Mouse (Mus musculus) liver, embryonic 16.5 days (tissue): ENCODE measurements around the gene Cartpt. TPM values are rescaled to one million over a fixed set of nuclear protein-coding genes. Genes with fewer than 3 reads are reported as not detected.
"Not testable (repeated sequence)": the region's sequence is repeated elsewhere in the genome, so short reads cannot be mapped to it uniquely, and the experiment has no call there.

Source experiments
- ATAC-seq: fragments of 200-750 bp; cut with Nextera tagmentation; 2 replicates; pipeline ENCODE4 v1.8.0; 2017; ENCODE audit warnings: low read depth, mild to moderate bottlenecking, moderate number of reproducible peaks, moderate library complexity
- H3K27ac ChIP-seq: fragments of 300-500 bp; sonication (generic); 2 replicates; pipeline ENCODE4 v1.5.1; 2014; ENCODE audit warnings: mild to moderate bottlenecking, low read length
- H3K27me3 ChIP-seq: fragments of 300-500 bp; sonication (generic); 2 replicates; pipeline ENCODE4 v1.6.1; 2014; ENCODE audit warnings: low read depth, low read length, mixed read lengths; ENCODE audit not compliant: control insufficient read depth, insufficient read depth
- H3K36me3 ChIP-seq: fragments of 300-500 bp; sonication (generic); 2 replicates; pipeline ENCODE4 v1.6.1; 2014; ENCODE audit warnings: mild to moderate bottlenecking; ENCODE audit not compliant: control insufficient read depth, insufficient read depth
- H3K4me1 ChIP-seq: fragments of 300-500 bp; sonication (generic); 2 replicates; pipeline ENCODE4 v1.6.1; 2014; ENCODE audit warnings: low read depth, low read length, mixed read lengths; ENCODE audit not compliant: control insufficient read depth
- H3K4me2 ChIP-seq: fragments of 300-500 bp; sonication (generic); 2 replicates; pipeline ENCODE4 v1.6.1; 2014; ENCODE audit warnings: low read depth, low read length, mixed read lengths
- H3K4me3 ChIP-seq: fragments of 300-500 bp; sonication (generic); 2 replicates; pipeline ENCODE4 v1.5.1; 2014; ENCODE audit warnings: low read depth, mild to moderate bottlenecking, low read length
- H3K9ac ChIP-seq: fragments of 300-500 bp; sonication (generic); 2 replicates; pipeline ENCODE4 v1.6.1; 2014; ENCODE audit warnings: low read depth, low read length
- H3K9me3 ChIP-seq: fragments of 300-500 bp; sonication (generic); replicated peaks from 2 replicates; pipeline ENCODE4 v1.6.1; 2016; ENCODE audit warnings: low read length; ENCODE audit not compliant: control insufficient read depth
- WGBS: fragments of 180-500 bp; shearing (Covaris S2); extraction: QIAGEN DNeasy Blood & Tissue Kit; methylation state at CpG from one replicate; pipeline ENCODE4 v1.1.7; 2014; ENCODE audit not compliant: insufficient replicate concordance; 5-methylcytosine and 5-hydroxymethylcytosine counted together
- polyA plus RNA-seq: library from polyadenylated mRNA; unstranded; fragments of >200 nt; fragmentation: Nextera tagmentation; extraction: Ambion mirVana; gene quantifications from 2 replicates; pipeline ENCODE4 v1.2.1, GENCODE M21; 2015

Cartpt gene
- polyA plus RNA-seq, 1 experiment from 2014 or later = 0.15 TPM

GRCm38 (mm10) chr13:99926249-99926648 lies 25.4 kb upstream of the Cartpt start:
- Histone ChIP-seq H3K4me1 (no peaks in the 10 kb centered on the region), H3K27me3 (no peaks in the 10 kb centered on the region), H3K36me3 (no peaks in the 10 kb centered on the region), H3K9me3 (no peaks in the 10 kb centered on the region), H3K27ac (no peak overlapping the region), H3K4me3 (no peak overlapping the region), H3K9ac (no peak overlapping the region), H3K4me2 (no peak overlapping the region)
- 62% methylated on average over 5 of the region's 5 CpGs for WGBS
- ATAC-seq = no peak

- no peaks in the 10 kb centered on the region for H3K9me3 ChIP-seq
- no peak overlapping the region for H3K9ac ChIP-seq
- H3K4me1 ChIP-seq = no peaks in the 10 kb centered on the region
- no peak overlapping the region for H3K4me3 ChIP-seq
- no peaks in the 10 kb centered on the region for H3K36me3 ChIP-seq
- no peak overlapping the region for H3K4me2 ChIP-seq
- WGBS = 67% methylated on average over 5 of the region's 5 CpGs
- ATAC-seq = no peak
- no peaks in the 10 kb centered on the region for H3K27me3 ChIP-seq
- no peak overlapping the region for H3K27ac ChIP-seq
Measured at GRCm38 (mm10) chr13:99915632-99916031, 14.7 kb upstream of the Cartpt start.

GRCm38 (mm10) chr13:99900557-99900892 lies 366 bp downstream of the Cartpt start:
- Histone ChIP-seq H3K36me3 (no peaks in the 10 kb centered on the region), H3K9me3 (no peaks in the 10 kb centered on the region), H3K4me1 (no peaks in the 10 kb centered on the region), H3K4me2 (no peak overlapping the region), H3K4me3 (no peak overlapping the region), H3K27ac (no peak overlapping the region), H3K27me3 (peaks cover 22% of the 10 kb centered on the region), H3K9ac (no peak overlapping the region)
- WGBS = 4% methylated on average over 30 of the region's 30 CpGs
- ATAC-seq = no peak

GRCm38 (mm10) chr13:99899670-99900556 lies 978 bp downstream of the Cartpt start:
- ATAC-seq = no peak
- Histone ChIP-seq H3K4me1 (no peaks in the 10 kb centered on the region), H3K9me3 (no peaks in the 10 kb centered on the region), H3K27ac (no peak overlapping the region), H3K36me3 (no peaks in the 10 kb centered on the region), H3K27me3 (peaks cover 22% of the 10 kb centered on the region), H3K4me3 (no peak overlapping the region), H3K9ac (no peak overlapping the region), H3K4me2 (no peak overlapping the region)
- 12% methylated on average over 38 of the region's 38 CpGs for WGBS

GRCm38 (mm10) chr13:99898816-99899215 lies 2.1 kb downstream of the Cartpt start:
- no peak overlapping the region for H3K9ac ChIP-seq
- no peak overlapping the region for H3K4me3 ChIP-seq
- H3K36me3 ChIP-seq = no peaks in the 10 kb centered on the region
- no peak overlapping the region for H3K27ac ChIP-seq
- 14% methylated on average over 14 of the region's 14 CpGs for WGBS
- H3K9me3 ChIP-seq = no peaks in the 10 kb centered on the region
- H3K27me3 ChIP-seq = peaks cover 22% of the 10 kb centered on the region
- H3K4me1 ChIP-seq = no peaks in the 10 kb centered on the region
- no peak for ATAC-seq
- H3K4me2 ChIP-seq = no peak overlapping the region

- WGBS = 62% methylated on average over 6 of the region's 6 CpGs
Measured at GRCm38 (mm10) chr13:99885636-99886035, 15.3 kb downstream of the Cartpt start.

GRCm38 (mm10) chr13:99881774-99882173 lies 19.1 kb downstream of the Cartpt start:
- H3K36me3 ChIP-seq, H3K4me1 ChIP-seq, H3K9ac ChIP-seq, H3K9me3 ChIP-seq, H3K27ac ChIP-seq, H3K27me3 ChIP-seq, H3K4me3 ChIP-seq, ATAC-seq, H3K4me2 ChIP-seq: not testable (repeated sequence)
- WGBS = 54% methylated on average over 8 of the region's 8 CpGs

More at GRCm38 (mm10) chr13:99885636-99886035, 15.3 kb downstream of the Cartpt start:
- no peak for ATAC-seq
- no peak overlapping the region for H3K4me3 ChIP-seq
- H3K36me3 ChIP-seq = no peaks in the 10 kb centered on the region
- H3K9me3 ChIP-seq = no peaks in the 10 kb centered on the region
- no peak overlapping the region for H3K27ac ChIP-seq
- no peaks in the 10 kb centered on the region for H3K4me1 ChIP-seq
- no peak overlapping the region for H3K4me2 ChIP-seq
- H3K27me3 ChIP-seq = no peaks in the 10 kb centered on the region
- no peak overlapping the region for H3K9ac ChIP-seq

- 65% methylated on average over 10 of the region's 10 CpGs for WGBS
Measured at GRCm38 (mm10) chr13:99879696-99880095, 21.2 kb downstream of the Cartpt start.

GRCm38 (mm10) chr13:99872059-99872458 lies 28.8 kb downstream of the Cartpt start:
- ATAC-seq = no peak
- 40% methylated on average over 1 of the region's 1 CpGs for WGBS
- H3K9ac ChIP-seq = no peak overlapping the region
- no peaks in the 10 kb centered on the region for H3K36me3 ChIP-seq
- no peaks in the 10 kb centered on the region for H3K4me1 ChIP-seq
- no peak overlapping the region for H3K27ac ChIP-seq
- H3K4me3 ChIP-seq = no peak overlapping the region
- no peaks in the 10 kb centered on the region; the same call in 1 of the 2 replicates for H3K9me3 ChIP-seq
- no peaks in the 10 kb centered on the region for H3K27me3 ChIP-seq
- no peak overlapping the region for H3K4me2 ChIP-seq

More at GRCm38 (mm10) chr13:99879696-99880095, 21.2 kb downstream of the Cartpt start:
- no peak for ATAC-seq
- H3K4me2 ChIP-seq = no peak overlapping the region
- H3K27ac ChIP-seq = no peak overlapping the region
- H3K27me3 ChIP-seq = no peaks in the 10 kb centered on the region
- H3K4me1 ChIP-seq = no peaks in the 10 kb centered on the region
- no peak overlapping the region for H3K4me3 ChIP-seq
- no peaks in the 10 kb centered on the region for H3K36me3 ChIP-seq
- H3K9ac ChIP-seq = no peak overlapping the region
- no peaks in the 10 kb centered on the region for H3K9me3 ChIP-seq
